Mouse (Mus musculus) brain, embryonic 14.5 days (tissue): Measurements from ENCODE around the gene Rnase1. TPM values are rescaled to one million over a fixed set of nuclear protein-coding genes. Genes with fewer than 3 reads are reported as not detected.

Source experiments
- DNase-seq: peaks from one replicate; pipeline ENCODE4 v3.0.0-alpha.2; 2011; ENCODE audit warnings: low read depth
- CTCF ChIP-seq: fragments of 200-500 bp; IDR thresholded peaks from 2 replicates; pipeline ENCODE4 v1.5.1; 2012; ENCODE audit warnings: inconsistent platforms, mild to moderate bottlenecking, moderate library complexity, borderline replicate concordance; ENCODE audit not compliant: insufficient read depth, insufficient read length; ENCODE audit errors: extremely low read depth
- POLR2A ChIP-seq: fragments of 200-500 bp; IDR thresholded peaks from 2 replicates; pipeline ENCODE4 v1.6.1; 2012; ENCODE audit warnings: mild to moderate bottlenecking, inconsistent platforms, borderline replicate concordance; ENCODE audit not compliant: poor library complexity, insufficient read depth, insufficient read length, severe bottlenecking; ENCODE audit errors: extremely low read depth
- polyA plus RNA-seq: library from polyadenylated mRNA; depleted of rRNA; stranded (reverse); fragments of >200 nt; gene quantifications from 2 replicates; pipeline ENCODE4 v1.2.3, GENCODE M21; 2012

The Rnase1 gene
- polyA plus RNA-seq, 1 experiment: 0.27 TPM

GRCm38 (mm10) chr14:51131086-51131815 is 15.3 kb downstream of the Rnase1 start:
- no peak for TF ChIP-seq POLR2A
- TF ChIP-seq CTCF: no peak
- DNase-seq: no peak

GRCm38 (mm10) chr14:51130315-51130940 is 16.2 kb downstream of the Rnase1 start:
- no peak for DNase-seq
- TF ChIP-seq CTCF (no peak), POLR2A (no peak)

GRCm38 (mm10) chr14:51129624-51129975 is 17.0 kb downstream of the Rnase1 start:
- no peak for TF ChIP-seq CTCF
- no peak for TF ChIP-seq POLR2A
- no peak for DNase-seq

DNA sequence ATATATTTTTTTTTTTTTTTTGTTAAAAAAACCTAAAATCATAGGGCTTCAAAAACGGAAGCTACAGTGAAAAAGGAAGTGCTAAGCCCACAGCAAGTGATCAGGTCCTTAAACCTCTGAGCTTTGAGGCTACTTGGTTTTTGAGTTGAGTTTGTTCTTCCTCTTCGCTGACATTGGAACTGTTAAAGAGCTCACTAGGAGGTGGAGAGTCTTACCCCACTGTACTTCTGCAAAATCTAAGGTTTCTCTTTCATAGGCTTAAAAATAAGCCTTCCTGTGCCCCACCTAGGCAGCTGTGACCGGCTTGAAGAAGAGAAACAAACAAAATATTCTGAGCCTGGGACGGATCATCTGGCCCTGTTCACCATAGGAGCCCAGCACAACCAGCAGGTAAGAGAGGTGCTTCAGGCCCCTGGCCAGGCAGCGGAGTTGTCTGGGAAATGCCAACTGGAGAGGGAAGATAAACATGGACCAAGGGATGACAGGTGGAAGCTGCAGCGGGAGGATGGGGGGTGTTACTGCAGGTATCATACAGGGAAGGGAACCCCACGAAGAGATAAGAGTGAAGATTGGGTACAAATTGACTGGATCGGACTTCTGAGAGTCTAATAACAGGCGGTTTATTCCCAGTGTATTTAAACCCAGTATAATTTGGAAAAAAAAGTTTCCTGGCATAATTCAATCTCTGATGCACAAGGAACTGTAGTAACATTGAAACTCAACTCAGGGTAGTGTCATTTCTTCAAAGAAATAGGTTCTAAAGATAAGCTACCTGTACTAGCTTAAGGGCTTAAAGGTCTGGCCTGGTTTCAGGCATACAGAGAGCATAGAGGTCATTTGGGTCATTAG is 17.6 kb downstream of the Rnase1 start:
- no peak for DNase-seq
- TF ChIP-seq CTCF (no peak), POLR2A (no peak)

DNA sequence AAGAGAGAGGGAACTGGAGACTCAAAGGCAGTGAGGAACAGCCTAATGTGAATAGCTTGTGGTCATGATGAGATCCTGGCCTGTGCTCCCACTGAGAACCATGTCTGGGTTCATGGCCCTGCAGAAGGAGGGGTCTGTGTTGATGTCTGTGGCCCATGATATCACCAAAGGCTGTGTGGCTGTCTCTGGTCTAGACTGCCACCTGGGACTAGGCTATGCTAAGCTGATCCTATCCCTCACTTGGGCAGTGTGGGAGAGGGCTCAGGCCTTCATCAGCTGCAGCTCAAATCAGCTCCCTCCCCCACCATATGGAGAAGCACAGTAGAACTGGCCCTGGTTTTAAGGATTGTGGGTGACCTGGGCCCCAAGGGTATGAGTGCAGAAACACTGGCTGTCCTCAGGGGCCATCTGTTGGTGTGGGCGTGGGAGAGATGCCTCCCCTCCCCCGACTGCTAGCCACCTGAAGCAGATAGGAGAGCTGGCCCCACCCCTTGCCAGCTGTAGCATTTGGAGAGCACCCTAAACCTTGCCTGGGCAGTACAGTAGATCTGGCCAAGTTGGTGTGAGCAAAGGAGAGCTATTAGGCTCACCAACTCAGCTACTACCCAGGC is 18.8 kb downstream of the Rnase1 start:
- TF ChIP-seq POLR2A: no peak
- no peak for TF ChIP-seq CTCF
- DNase-seq: no peak

DNA sequence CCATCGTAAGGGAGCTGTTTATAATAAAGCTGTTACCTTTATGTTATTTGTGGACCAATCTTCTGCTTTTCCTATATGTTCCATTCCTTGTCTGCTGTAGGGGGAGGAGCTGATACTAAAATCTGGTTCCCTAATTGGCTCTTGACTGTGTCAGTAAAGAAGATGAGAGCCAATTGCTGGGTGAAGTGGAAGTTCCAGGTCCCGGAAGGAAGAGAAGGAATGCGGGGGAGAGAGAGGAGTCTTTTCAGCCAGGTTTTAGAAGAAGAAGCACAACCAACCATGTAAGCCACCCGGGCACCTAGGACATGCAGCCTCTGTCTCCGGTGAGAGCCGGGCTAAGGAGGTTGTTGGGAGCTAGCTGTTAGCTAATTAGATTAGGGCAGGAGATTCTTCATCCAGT is 20.9 kb downstream of the Rnase1 start:
- TF ChIP-seq POLR2A: no peak
- no peak for TF ChIP-seq CTCF
- DNase-seq: no peak

DNA sequence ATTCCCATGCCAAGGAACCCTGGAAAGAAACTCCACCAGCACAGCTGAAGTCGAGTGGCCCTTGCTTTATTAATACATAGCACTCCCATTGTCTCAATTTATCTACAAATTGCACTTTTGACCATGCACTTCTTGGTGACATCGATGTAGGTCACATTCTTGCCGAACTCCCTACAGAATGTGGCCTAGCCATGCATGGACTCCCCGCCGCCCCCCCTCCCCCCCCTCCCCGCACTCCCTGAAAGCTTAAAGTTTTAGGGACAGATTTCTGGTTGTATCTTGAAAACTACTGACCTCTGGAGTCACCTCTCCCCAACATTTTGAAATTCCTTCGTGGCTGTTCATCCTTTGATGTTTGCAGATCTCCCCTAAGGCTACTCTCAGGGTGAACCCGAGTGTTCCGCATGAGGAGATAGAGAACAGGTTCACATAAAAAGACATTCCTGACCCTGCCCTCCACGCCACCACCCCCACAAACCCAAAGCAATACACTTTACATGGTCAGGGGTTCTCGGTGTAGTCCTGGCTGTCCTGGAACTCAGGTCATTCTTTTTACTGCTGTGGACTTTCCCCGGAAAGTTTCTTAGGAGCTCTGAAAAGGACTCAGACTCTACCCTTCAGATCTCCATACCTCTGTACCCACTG is 32.5 kb downstream of the Rnase1 start, which contains the start of gene Eddm3b:
Gene Eddm3b (plus strand): TSS at position 511 of the 645 bp plus-strand sequence.
- no peak for DNase-seq
- TF ChIP-seq POLR2A (no peak), CTCF (no peak)

DNA sequence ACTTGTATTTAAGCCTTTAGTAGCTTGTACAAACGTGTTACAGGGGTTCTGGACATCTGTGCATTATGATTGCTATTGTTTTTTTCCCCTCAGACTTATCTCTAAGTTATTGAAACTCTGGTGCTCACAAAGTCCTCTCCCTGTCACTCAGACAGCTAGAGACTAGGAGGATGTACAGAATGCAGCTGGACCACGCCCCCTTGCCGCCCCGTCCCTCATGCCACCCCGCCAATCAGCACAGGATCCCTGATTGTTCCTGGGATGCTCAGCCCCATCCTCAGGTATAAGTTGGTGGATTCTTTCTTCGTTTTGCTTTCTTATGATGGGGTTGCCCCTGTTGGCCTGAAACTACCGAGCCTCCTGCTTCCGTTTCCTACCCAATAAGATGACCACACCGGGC is 33.1 kb downstream of the Rnase1 start:
- no peak for DNase-seq
- TF ChIP-seq POLR2A: no peak
- TF ChIP-seq CTCF: no peak

DNA sequence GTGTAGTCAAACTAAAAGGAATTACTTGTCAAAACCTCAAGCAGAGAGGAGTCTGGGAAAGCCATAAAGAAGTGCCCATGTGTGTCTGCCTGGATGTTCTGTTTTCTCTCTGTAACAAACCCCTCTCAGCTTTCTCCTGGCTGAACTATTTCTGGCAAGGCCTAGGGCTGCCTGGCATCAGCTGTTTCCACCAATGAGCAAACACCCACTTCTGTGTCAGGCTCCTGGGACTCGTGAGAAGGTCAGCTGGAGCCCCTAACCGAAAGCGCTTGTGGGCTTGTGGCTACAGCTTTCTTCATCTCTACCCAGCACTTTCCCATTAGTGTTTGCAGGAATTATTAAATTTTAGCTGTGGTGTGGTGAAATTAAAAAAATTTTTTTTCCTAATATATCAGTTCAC is 34.6 kb downstream of the Rnase1 start:
- no peak for TF ChIP-seq CTCF
- no peak for TF ChIP-seq POLR2A
- DNase-seq: no peak

GRCm38 (mm10) chr14:51106449-51106967 is 40.1 kb downstream of the Rnase1 start:
- DNase-seq: no peak
- TF ChIP-seq POLR2A (no peak), CTCF (no peak)

DNA sequence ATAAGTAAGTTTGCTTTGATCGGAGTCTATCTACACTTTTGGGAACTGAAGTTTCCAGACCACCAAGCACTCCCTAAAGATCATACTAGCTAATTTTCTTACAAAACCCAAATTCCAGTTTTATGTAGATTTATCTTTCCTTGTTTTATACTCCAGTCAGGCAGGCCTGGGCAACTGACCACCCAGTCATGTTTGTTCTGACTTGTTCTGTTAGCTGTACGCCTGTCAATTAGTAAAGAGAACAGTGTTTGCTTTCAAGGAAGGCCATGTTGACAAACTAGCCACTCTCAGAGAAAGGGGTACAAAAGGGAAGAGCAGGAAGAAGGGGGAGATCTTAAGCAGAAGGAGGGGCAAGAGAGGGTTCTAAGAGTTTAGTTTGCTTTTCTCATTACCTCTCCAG is 42.2 kb downstream of the Rnase1 start:
- TF ChIP-seq POLR2A (no peak), CTCF (no peak)
- DNase-seq: no peak

DNA sequence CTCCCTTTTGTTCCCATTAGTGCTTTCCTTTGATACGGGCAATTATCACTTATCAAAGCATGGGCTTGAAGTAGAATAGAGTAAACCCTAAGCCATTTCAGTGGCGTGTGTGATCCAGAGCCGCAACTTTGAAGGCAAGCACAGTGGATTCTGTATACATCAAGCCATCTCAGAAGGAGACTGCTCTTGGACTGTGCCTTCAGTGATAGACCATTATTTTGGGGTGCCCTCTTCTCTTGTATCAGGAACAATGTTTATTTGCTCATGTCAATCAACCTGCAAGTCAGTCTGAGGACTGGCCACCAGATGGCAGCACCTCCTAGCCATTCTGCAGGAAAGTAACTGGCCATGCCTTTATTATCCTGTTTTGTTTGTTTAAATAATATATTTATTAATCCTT is 43.4 kb downstream of the Rnase1 start:
- TF ChIP-seq CTCF (peak; percentile 86; the same call in 1 of the 2 replicates), POLR2A (no peak)

GRCm38 (mm10) chr14:51101284-51101683 is 45.3 kb downstream of the Rnase1 start:
- no peak for DNase-seq
- TF ChIP-seq CTCF (no peak), POLR2A (no peak)

More for the DNA sequence above, 43.4 kb downstream of the Rnase1 start:
- DNase-seq: peak; percentile 85

GRCm38 (mm10) chr14:51098921-51099320 is 47.7 kb downstream of the Rnase1 start:
- no peak for DNase-seq
- no peak for TF ChIP-seq POLR2A
- no peak for TF ChIP-seq CTCF
